Mouse (Mus musculus) urinary bladder, adult 18-20 months (tissue): ENCODE data around the gene Clec4a1.

Source experiments
- DNase-seq, 2 experiments: peaks; one replicate each; pipeline ENCODE4 v3.0.0; 2022; ENCODE audit warnings: low spot score in 2 of 2, mixed read lengths in 2 of 2

The Clec4a1 gene

DNA sequence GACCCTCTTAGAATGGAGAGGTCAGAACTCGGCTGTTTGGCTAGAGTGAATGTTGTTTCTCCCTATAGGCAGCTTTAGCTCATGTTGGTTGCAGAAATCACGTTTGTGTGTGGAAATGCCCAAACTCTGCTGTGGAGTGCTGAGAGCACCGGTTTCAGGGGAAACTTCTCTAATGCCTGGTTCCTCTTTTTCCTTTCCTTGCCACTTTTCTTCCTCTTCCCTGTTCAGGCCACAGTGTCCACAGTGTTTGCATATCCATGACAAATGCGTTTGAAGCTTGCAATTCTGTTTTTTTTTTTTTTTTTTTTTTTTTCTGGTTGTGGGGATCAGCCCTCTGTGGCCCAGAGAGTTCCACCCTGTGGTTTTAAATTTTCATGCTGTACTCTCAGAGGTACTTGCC lies at the start of gene Clec4a1:
TSS of gene Clec4a1 (plus strand) at position 398 of the 400 bp plus-strand sequence.
- no peak for DNase-seq

- no peak for DNase-seq
These were observed 48.8 kb upstream of the Clec4a1 start for GRCm38 (mm10) chr6:122872800-122873199.

DNA sequence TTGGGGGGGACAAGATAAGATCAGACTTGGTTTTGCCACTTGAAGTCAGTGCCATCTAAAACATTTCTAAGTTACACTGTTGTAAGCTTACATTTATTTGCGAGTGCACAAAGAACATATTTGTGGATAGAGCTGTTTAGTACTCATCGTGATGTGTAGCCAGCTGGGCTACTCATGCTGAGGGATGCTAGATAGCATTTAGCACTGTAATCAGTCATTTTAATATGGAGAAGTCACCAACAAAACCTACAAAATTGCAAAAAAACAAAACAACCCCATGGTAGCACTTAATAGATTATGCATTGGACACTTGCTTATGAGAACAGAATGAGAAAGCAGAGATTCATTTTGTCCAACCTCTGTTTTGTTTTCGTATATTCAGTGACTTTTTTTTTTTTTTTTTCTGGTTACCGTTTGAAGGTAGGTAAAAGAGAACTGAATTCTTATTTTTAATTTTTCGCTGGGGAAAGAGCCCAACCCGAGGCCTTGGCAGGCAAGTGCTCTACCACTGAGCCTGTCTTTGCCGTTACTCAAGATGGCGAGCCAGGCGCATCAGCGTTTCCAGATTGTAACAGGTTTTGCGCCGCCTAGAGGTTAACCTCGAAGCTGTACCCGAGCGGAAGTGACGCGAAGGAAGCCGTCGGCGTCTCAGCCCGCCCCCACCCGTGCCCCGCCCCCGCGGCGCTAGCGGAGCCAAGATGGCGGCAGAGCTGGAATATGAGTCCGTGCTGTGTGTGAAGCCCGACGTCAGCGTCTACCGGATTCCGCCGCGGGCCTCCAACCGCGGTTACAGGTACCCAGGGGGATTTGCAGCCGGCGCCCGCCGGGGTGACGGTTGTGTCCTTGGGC lies 47.6 kb upstream of the Clec4a1 start, which contains the start of gene Necap1:
TSS of gene Necap1 (plus strand) at position 604 of the 849 bp plus-strand sequence.
- peak; percentile 93 to 94 for DNase-seq

DNA sequence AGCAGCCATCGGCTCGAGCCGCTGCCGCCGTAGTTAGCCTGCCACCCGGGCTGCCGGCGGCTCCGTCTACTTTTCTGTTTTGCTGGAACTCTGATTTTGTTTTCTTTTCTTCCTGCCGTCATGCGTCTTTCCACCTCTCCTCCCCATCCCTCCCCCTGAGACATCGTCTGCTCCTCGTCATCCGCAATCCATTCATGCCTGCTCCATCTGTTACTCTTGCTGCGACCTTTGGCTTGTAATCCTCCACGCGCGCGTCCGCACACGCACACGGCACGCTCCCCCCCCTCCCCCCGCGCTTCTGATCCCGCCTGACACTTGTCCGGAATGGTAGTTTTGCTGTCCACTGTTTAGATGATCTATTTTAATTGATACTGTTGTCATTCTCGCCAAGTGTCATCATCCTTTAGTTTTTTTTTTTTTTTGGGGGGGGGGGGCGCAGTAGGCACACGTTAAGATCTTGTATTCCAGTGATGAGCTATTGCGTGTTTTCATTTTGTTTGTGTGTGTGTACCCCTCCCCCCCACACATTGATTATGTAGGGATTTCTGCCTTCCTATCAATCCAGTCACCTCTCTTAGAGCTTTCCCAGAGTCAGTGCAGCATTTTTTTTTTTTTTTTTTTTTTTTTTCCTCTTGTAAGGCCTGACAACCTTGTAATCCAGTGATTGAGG lies 46.8 kb upstream of the Clec4a1 start:
- DNase-seq, result no peak

GRCm38 (mm10) chr6:122879141-122879735 lies 42.4 kb upstream of the Clec4a1 start:
- no peak for DNase-seq

- DNase-seq, result no peak
These were observed 41.7 kb upstream of the Clec4a1 start for GRCm38 (mm10) chr6:122879781-122880505.

- no peak for DNase-seq
These were observed 40.4 kb upstream of the Clec4a1 start for GRCm38 (mm10) chr6:122881287-122881686.

DNA sequence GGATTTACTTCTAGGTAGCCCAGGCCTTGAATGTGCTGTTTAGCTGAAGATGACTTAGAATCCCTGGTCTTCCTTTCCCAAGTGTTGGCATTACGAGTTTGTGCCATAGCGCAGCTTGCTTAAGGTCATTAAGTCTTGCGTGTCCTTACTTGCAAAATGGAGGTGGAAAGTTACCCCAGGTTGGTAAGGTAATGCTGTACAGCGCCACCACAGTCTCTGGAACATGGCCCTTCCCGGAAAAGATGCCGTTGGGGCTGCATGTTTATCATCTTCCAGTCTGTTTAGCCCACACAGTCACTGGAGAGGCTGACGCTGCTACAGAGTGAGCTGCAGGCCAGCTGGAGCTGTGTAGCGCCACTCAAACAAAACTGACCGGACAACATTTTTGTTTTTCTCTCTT lies 38.0 kb upstream of the Clec4a1 start:
- DNase-seq, result no peak

GRCm38 (mm10) chr6:122889599-122889998 lies 32.0 kb upstream of the Clec4a1 start:
- no peak for DNase-seq

GRCm38 (mm10) chr6:122892442-122893049 lies 29.1 kb upstream of the Clec4a1 start:
- DNase-seq, result peak in 1 of 2 experiments; percentile 22

DNA sequence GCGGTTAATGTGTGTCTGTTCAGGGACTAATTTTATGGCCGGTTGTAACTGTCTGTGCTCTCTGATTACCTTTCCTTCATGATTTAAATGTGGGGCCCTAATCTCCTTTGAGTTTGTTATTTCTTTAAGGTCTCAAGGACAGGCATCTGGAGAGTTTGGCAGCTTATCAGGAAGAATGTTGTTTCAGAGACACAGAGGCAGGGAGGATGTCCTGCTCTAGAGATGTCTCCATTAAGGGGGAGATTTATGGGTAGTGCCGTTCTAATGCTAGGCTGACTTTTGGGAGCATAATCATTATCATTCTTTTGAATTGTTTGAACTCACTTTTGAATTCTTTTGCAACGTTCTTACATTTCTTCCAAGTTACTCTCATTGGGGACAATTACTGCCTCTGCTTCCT lies 1.7 kb upstream of the Clec4a1 start:
- no peak for DNase-seq

DNA sequence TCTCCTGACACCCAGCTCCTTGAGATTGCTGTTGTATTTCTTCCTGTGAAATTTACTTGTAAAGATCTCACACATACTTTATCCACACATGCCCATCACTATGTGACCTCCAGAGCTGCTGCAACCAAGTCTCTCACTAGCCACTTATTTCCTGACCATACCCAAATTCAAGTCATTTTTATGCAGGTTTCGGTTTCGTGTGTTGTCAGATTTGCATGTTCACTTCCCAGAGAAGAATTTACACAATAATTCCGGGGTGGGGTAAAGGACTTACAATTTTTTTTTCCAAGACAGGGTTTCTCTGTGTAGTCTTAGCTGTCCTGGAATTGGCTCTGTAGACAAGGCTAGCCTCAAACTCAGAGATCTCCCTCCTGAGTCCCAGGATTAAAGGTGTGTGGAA lies 13.2 kb downstream of the Clec4a1 start:
- DNase-seq, result no peak

- DNase-seq, result no peak
These were observed 18.0 kb downstream of the Clec4a1 start for GRCm38 (mm10) chr6:122939618-122940017.

DNA sequence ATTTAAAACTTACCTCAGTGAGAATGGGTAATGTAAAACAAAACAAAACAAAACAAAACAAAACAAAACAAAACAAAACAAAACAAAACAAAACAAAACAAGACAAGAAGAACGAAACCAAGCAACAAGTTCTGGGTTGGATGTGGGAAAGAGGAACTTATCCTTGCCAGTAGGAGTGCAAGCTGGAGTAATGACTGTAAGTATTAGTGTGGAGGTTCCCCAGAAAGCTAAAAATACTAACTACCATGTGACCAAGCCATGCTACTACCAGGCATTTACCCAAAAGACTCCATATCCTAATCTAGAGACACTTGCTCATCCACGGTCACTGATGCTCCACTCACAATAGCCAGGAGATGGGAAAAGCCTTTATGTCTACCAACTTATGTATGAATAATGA lies 25.1 kb downstream of the Clec4a1 start:
- no peak for DNase-seq

DNA sequence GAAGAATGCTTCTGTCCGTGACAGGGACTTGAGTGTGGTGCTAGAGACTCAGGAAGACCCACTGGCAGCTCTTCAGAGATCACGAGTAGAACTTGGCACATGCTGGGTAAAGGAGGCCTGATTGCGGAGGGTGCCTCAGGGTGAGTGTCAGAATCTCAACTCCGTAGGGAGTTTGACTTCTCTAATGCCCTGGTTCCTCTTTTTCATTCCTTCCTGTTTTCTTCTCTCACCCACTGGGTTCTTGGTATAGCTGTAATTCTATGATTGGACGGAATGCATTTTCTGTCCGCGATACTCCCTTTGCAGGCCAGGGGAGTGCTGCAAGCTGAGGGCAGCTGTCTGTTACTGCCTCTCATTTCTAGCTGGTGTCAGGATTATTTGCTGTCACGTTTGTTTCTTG lies 30.8 kb downstream of the Clec4a1 start, which contains the start of gene Clec4a3:
TSS of gene Clec4a3 (plus strand) at position 115 of the 400 bp plus-strand sequence.
- DNase-seq, result no peak

DNA sequence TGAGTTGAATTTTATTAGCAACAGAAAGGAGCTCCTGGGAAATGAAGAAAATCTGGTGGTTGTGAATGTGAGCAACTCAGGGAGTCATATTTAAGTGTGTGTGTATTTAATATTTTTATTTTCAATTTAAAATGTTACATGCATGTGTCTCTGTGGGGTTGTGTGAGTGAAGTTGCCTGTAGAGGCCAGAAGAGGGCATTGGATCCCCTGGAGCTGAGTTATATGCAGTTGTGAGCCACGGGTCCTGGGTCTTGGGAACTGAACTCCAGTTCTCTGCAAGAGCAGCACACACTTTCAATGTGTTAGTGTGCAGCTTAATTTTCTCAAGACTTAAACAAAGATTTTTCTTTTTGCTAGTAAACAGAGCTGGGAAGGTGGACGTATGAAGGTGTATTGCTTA lies 42.9 kb downstream of the Clec4a1 start:
- no peak for DNase-seq

DNA sequence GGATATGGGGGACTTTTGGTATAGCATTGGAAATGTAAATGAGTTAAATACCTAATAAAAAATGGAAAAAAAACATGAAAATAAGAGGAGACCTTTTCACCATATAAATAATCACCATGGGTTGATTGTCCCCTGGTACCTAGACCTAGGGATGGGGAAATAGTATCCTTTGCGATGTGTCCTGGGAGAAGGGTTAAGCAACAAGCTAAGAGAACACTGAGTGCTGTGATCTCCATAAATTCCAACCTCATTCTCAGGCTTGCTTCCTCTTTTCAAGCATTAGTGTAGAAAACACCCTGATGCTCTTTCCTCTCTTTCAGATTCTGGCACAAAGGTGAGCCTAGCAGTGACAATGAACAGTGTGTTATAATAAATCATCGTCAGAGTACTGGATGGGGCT lies 47.4 kb downstream of the Clec4a1 start:
- DNase-seq, result no peak
